8 mouse cellular contexts compared by ENCODE assay signal in the genomic region with DNA sequence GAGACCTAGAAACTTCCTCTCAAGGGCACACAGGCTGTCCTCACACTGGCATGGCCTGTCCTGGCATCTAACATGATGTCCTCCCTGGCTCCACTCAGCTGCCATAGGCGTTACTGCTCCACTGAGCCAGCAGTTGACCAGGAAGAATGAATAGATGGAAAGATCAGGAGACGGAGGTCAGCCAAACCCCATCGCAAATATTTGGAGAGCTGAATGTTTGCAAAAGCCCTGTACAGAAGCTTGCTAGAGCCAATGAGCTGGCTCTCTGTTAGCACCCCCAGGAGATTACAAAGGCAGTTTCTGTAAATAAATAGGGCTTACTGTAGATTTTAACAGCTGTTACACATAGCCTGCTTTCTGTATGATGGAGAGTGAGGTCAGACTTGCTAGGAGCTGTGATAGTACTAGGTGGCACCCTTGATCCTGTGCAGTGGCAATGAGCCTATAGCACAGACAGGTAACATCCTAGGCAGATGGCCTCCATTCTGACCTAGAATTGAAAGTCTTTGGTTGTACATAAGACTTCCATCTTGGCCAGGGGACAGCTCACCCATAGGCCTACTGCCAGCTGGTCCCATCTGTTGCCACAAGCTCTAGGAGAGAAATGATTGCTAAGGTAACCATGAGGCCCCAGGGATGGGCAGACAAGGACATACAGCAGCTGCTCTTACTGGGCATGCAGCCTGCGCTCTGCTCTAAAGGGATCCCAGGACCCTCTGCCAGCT. TPM values are rescaled to one million over a fixed set of nuclear protein-coding genes. Genes with fewer than 3 reads are reported as not detected.
DNase-seq lines count a peak whose midpoint lies in the region; ATAC-seq lines count a peak whose summit lies in the region.

No protein-coding gene starts in this region.

- 90% methylated on average over 4 of the region's 4 CpGs for WGBS in forebrain, embryonic 11.5 days
- WGBS in forebrain, embryonic 12.5 days: 89% methylated on average over 4 of the region's 4 CpGs

- no peak for ATAC-seq in forebrain, embryonic 11.5 days (replicated peaks; ENCODE audit: low FRiP score)
- no peak for ATAC-seq in forebrain, embryonic 12.5 days (ENCODE audit: low FRiP score)

- no peaks in the 10 kb centered on the region for H3K4me1 ChIP-seq in forebrain, embryonic 11.5 days (replicated peaks; ENCODE audit: control insufficient read depth, insufficient read depth, low read length)
- H3K4me1 ChIP-seq in forebrain, embryonic 12.5 days: no peaks in the 10 kb centered on the region

- no peak overlapping the region for H3K27ac ChIP-seq in forebrain, embryonic 11.5 days (ENCODE audit: low read depth, low read length)
- H3K27ac ChIP-seq in forebrain, embryonic 12.5 days: no peak overlapping the region

- no peaks in the 10 kb centered on the region for H3K36me3 ChIP-seq in forebrain, embryonic 11.5 days (ENCODE audit: control insufficient read depth, insufficient read depth, low read length)
- no peaks in the 10 kb centered on the region for H3K36me3 ChIP-seq in forebrain, embryonic 12.5 days (replicated peaks)

- DNase-seq in forebrain, embryonic 11.5 days (ENCODE audit: low spot score): peak; percentile 33
- DNase-seq in retina, adult 2 months (ENCODE audit: low read depth, low spot score): peak; percentile 11
- no peak for DNase-seq in retina, embryonic 14.5 days (ENCODE audit: low spot score)
- DNase-seq in layer of hippocampus, postnatal 10 days (ENCODE audit: low spot score in 2 of 2): peak; percentile 56 to 61
- DNase-seq in lung, postnatal 25 days (ENCODE audit: low spot score): peak; percentile 59
- DNase-seq in spleen, postnatal 4 days (ENCODE audit: low spot score in 2 of 2): no peak
- no peak for DNase-seq in thymus, postnatal 25 days

- no peak overlapping the region for H3K4me3 ChIP-seq in forebrain, embryonic 11.5 days (ENCODE audit: low read depth, low read length)
- H3K4me3 ChIP-seq in forebrain, embryonic 12.5 days (replicated peaks): no peak overlapping the region

- no peak overlapping the region for H3K4me2 ChIP-seq in forebrain, embryonic 11.5 days (ENCODE audit: low read depth, low read length, severe bottlenecking)
- H3K4me2 ChIP-seq in forebrain, embryonic 12.5 days: no peak overlapping the region

- H3K9me3 ChIP-seq in forebrain, embryonic 11.5 days (ENCODE audit: control insufficient read depth, low read length): no peaks in the 10 kb centered on the region
- H3K9me3 ChIP-seq in forebrain, embryonic 12.5 days: no peaks in the 10 kb centered on the region; the same call in 1 of the 2 replicates

- no peaks in the 10 kb centered on the region for H3K27me3 ChIP-seq in forebrain, embryonic 11.5 days (ENCODE audit: control insufficient read depth, insufficient read depth, low read length)
- no peaks in the 10 kb centered on the region for H3K27me3 ChIP-seq in forebrain, embryonic 12.5 days

- H3K9ac ChIP-seq in forebrain, embryonic 11.5 days (ENCODE audit: low read length): no peak overlapping the region
- no peak overlapping the region for H3K9ac ChIP-seq in forebrain, embryonic 12.5 days

RNA-seq across cellular contexts. Expression of a gene that starts 49.7 kb away (rescaled TPM):
- polyA plus RNA-seq in forebrain, embryonic 11.5 days (2014; fragmentation: Nextera tagmentation; extraction: Ambion mirVana): 135 and 138 TPM in 2 replicates
- 102 and 109 TPM in 2 replicates for polyA plus RNA-seq in forebrain, embryonic 12.5 days (2016; fragmentation: Nextera tagmentation; extraction: Ambion mirVana)
- total RNA-seq in layer of hippocampus, postnatal 10 days (2021): 10 to 100 TPM; 13.4 to 15.1 TPM

Comparison
In these comparisons a context has a peak if more than half of its experiments do, and no peak if none do; other contexts are left out.
1. DNase-seq: peak in forebrain, embryonic 11.5 days (single experiment), retina, adult 2 months (single experiment), layer of hippocampus, postnatal 10 days (2 of 2) and lung, postnatal 25 days (single experiment); none in retina, embryonic 14.5 days (single experiment), spleen, postnatal 4 days (0 of 2) and thymus, postnatal 25 days (single experiment).